Mouse (Mus musculus) myocyte (in vitro differentiated cells): Measurements from ENCODE around the gene Pacsin1.

Source experiments
- E2F4 ChIP-seq: IDR thresholded peaks from one replicate; pipeline ENCODE4 v1.6.1; 2011; ENCODE audit warnings: mild to moderate bottlenecking, control low read depth, moderate library complexity; ENCODE audit not compliant: insufficient read depth
- MAX ChIP-seq: IDR thresholded peaks from one replicate; pipeline ENCODE4 v1.6.1; 2011; ENCODE audit warnings: low read depth, mild to moderate bottlenecking, control low read depth
- MYOD1 ChIP-seq, 3 experiments: IDR thresholded peaks; one replicate each; pipeline ENCODE4 v1.6.1; 2011; ENCODE audit warnings: control low read depth in 2 of 3, low read depth in 2 of 3, mild to moderate bottlenecking in 2 of 3, moderate library complexity in 1 of 3; ENCODE audit not compliant: insufficient read length in 2 of 3, control insufficient read depth in 1 of 3
- MYOG ChIP-seq, 3 experiments: IDR thresholded peaks; one replicate each; pipeline ENCODE4 v1.6.1; 2011; ENCODE audit warnings: control low read depth in 2 of 3, low read depth in 2 of 3, mild to moderate bottlenecking in 2 of 3; ENCODE audit not compliant: insufficient read length in 2 of 3, control insufficient read depth in 1 of 3, insufficient read depth in 1 of 3
- POLR2A ChIP-seq: IDR thresholded peaks from one replicate; pipeline ENCODE4 v1.6.1; 2011; ENCODE audit warnings: low read depth, mild to moderate bottlenecking, control low read depth, moderate library complexity; ENCODE audit not compliant: insufficient read length
- POLR2AphosphoS2 ChIP-seq: IDR thresholded peaks from one replicate; pipeline ENCODE4 v1.6.1; 2011; ENCODE audit warnings: low read depth, control low read depth; ENCODE audit not compliant: insufficient read length
- TCF12 ChIP-seq: IDR thresholded peaks from one replicate; pipeline ENCODE4 v1.6.1; 2011; ENCODE audit warnings: mild to moderate bottlenecking, control low read depth; ENCODE audit not compliant: poor library complexity, insufficient read depth, severe bottlenecking
- TCF3 ChIP-seq: IDR thresholded peaks from one replicate; pipeline ENCODE4 v1.6.1; 2011; ENCODE audit warnings: low read depth, control low read depth; ENCODE audit not compliant: insufficient read length
- USF1 ChIP-seq: IDR thresholded peaks from one replicate; pipeline ENCODE4 v1.6.1; 2011; ENCODE audit warnings: low read depth, mild to moderate bottlenecking, control low read depth, moderate library complexity

- no peak for TF ChIP-seq TCF12
- no peak for TF ChIP-seq POLR2A
- TF ChIP-seq USF1, result no peak
- TF ChIP-seq MYOD1 (IDR thresholded peaks at IDR 0.05; ENCODE audit: control insufficient read depth in 1 of 3, insufficient read length in 2 of 3, low read depth in 2 of 3), result peak in 1 of 3 experiments; percentile 81
- no peak for TF ChIP-seq E2F4
- no peak for TF ChIP-seq TCF3
- TF ChIP-seq MYOG (IDR thresholded peaks at IDR 0.05; ENCODE audit: control insufficient read depth in 1 of 3, insufficient read depth in 1 of 3, insufficient read length in 2 of 3, low read depth in 2 of 3), result peak in 2 of 3 experiments; percentile 51 to 72
- no peak for TF ChIP-seq MAX
- TF ChIP-seq POLR2AphosphoS2, result no peak
Measured at GRCm38 (mm10) chr17:27700812-27701211, 45.5 kb downstream of the Pacsin1 start.
